Mouse (Mus musculus) MEL (cell line): ENCODE measurements at regions not wholly inside any gene's neighbourhood (a gene's known extent, or its start where the extent isn't known, plus 50 kb on each side); places are given as distances from the start of the nearest gene placed in this dataset.

Experiments used
- DNase-seq: peaks from one replicate; pipeline ENCODE4 v3.0.0; 2011; ENCODE audit warnings: low read depth, low spot score
- H3K27ac ChIP-seq: 2 replicates; pipeline ENCODE4 v1.5.1; 2012; ENCODE audit warnings: low read depth, mild to moderate bottlenecking, control low read depth, low read length, moderate library complexity; ENCODE audit not compliant: control insufficient read depth
- H3K27me3 ChIP-seq, 2 experiments: fragments of 150-350 bp in 1 of 2; sonication (generic) in 1 of 2; 2 replicates each; pipeline ENCODE4 v1.6.1; 2012; ENCODE audit warnings: low read length in 2 of 2, mild to moderate bottlenecking in 2 of 2, improper control_type of control experiment in 1 of 2, moderate library complexity in 1 of 2; ENCODE audit not compliant: insufficient read depth in 2 of 2, control insufficient read depth in 1 of 2
- H3K36me3 ChIP-seq, 2 experiments: 2 replicates each; pipeline ENCODE4 v1.6.1; 2012 to 2014; ENCODE audit warnings: low read length in 2 of 2, improper control_type of control experiment in 1 of 2, inconsistent platforms in 1 of 2, mild to moderate bottlenecking in 1 of 2; ENCODE audit not compliant: insufficient read depth in 2 of 2, control insufficient read depth in 1 of 2
- H3K4me1 ChIP-seq, 2 experiments: fragments of 150-350 bp in 1 of 2; sonication (generic) in 1 of 2; 2 replicates each; pipeline ENCODE4 v1.6.1; 2012; ENCODE audit warnings: low read length in 2 of 2, improper control_type of control experiment in 1 of 2, mild to moderate bottlenecking in 1 of 2; ENCODE audit not compliant: insufficient read depth in 2 of 2, control insufficient read depth in 1 of 2
- H3K4me3 ChIP-seq, 2 experiments: fragments of 150-350 bp in 1 of 2; sonication (generic) in 1 of 2; 2 replicates each; pipeline ENCODE4 v1.5.1; 2012; ENCODE audit warnings: low read depth in 2 of 2, low read length in 2 of 2, mild to moderate bottlenecking in 2 of 2, moderate library complexity in 2 of 2, control low read depth in 1 of 2, improper control_type of control experiment in 1 of 2; ENCODE audit not compliant: control insufficient read depth in 1 of 2, insufficient read depth in 1 of 2
- H3K79me2 ChIP-seq: 2 replicates; pipeline ENCODE4 v1.6.1; 2012; ENCODE audit warnings: mild to moderate bottlenecking, low read length, moderate library complexity; ENCODE audit not compliant: control insufficient read depth, poor library complexity, insufficient read depth
- H3K9ac ChIP-seq: 2 replicates; pipeline ENCODE4 v1.6.1; 2012; ENCODE audit warnings: low read depth, mild to moderate bottlenecking, control low read depth, low read length, moderate library complexity; ENCODE audit not compliant: control insufficient read depth, poor library complexity, severe bottlenecking
- H3K9me3 ChIP-seq: fragments of 150-350 bp; sonication (generic); replicated peaks from 2 replicates; pipeline ENCODE4 v1.6.1; 2012; ENCODE audit warnings: mild to moderate bottlenecking, low read length, improper control_type of control experiment, moderate library complexity; ENCODE audit not compliant: insufficient read depth
- CHD1 ChIP-seq: IDR thresholded peaks from 2 replicates; pipeline ENCODE4 v1.6.1; 2012; ENCODE audit warnings: low read depth, mild to moderate bottlenecking, inconsistent platforms, low read length, improper control_type of control experiment
- CTCF ChIP-seq, 3 experiments: IDR thresholded peaks in 2 of 3; conservative IDR thresholded peaks in 1 of 3; 2 replicates each; pipeline ENCODE4 v1.5.1; 2011 to 2012; ENCODE audit warnings: low read length in 3 of 3, low read depth in 2 of 3, mild to moderate bottlenecking in 2 of 3, improper control_type of control experiment in 1 of 3, inconsistent platforms in 1 of 3, mixed read lengths in 1 of 3, moderate library complexity in 1 of 3; ENCODE audit not compliant: control insufficient read depth in 1 of 3, insufficient read depth in 1 of 3, poor library complexity in 1 of 3, severe bottlenecking in 1 of 3
- ELF1 ChIP-seq: IDR thresholded peaks from 2 replicates; pipeline ENCODE4 v1.6.1; 2014; ENCODE audit warnings: low read depth, mild to moderate bottlenecking, inconsistent platforms, low read length, improper control_type of control experiment, moderate library complexity
- EP300 ChIP-seq, 2 experiments: IDR thresholded peaks; 2 replicates each; pipeline ENCODE4 v1.6.1; 2011; ENCODE audit warnings: improper control_type of control experiment in 2 of 2, low read length in 2 of 2, low read depth in 1 of 2, mild to moderate bottlenecking in 1 of 2
- GABPA ChIP-seq: IDR thresholded peaks from 2 replicates; pipeline ENCODE4 v1.6.1; 2012; ENCODE audit warnings: low read depth, mild to moderate bottlenecking, inconsistent platforms, low read length, improper control_type of control experiment, moderate library complexity
- MEF2A ChIP-seq: IDR thresholded peaks from 2 replicates; pipeline ENCODE4 v1.6.1; 2014; ENCODE audit warnings: low read depth, mild to moderate bottlenecking, inconsistent platforms, low read length, improper control_type of control experiment; ENCODE audit not compliant: poor library complexity, insufficient replicate concordance, severe bottlenecking; ENCODE audit errors: extremely low read depth
- MXI1 ChIP-seq: IDR thresholded peaks from 2 replicates; pipeline ENCODE4 v1.6.1; 2011; ENCODE audit warnings: mild to moderate bottlenecking, low read depth, low read length, improper control_type of control experiment
- NELFE ChIP-seq: IDR thresholded peaks from 2 replicates; pipeline ENCODE4 v1.6.1; 2011; ENCODE audit warnings: low read depth, low read length, improper control_type of control experiment
- NRF1 ChIP-seq: IDR thresholded peaks from 2 replicates; pipeline ENCODE4 v1.6.1; 2014; ENCODE audit warnings: low read depth, mild to moderate bottlenecking, inconsistent platforms, low read length, improper control_type of control experiment, moderate library complexity; ENCODE audit not compliant: poor library complexity, insufficient read depth, severe bottlenecking
- RCOR1 ChIP-seq: IDR thresholded peaks from 2 replicates; pipeline ENCODE4 v1.6.1; 2012; ENCODE audit warnings: low read depth, mild to moderate bottlenecking, inconsistent platforms, low read length, improper control_type of control experiment
- UBTF ChIP-seq: IDR thresholded peaks from 2 replicates; pipeline ENCODE4 v1.6.1; 2012; ENCODE audit warnings: low read depth, mild to moderate bottlenecking, inconsistent platforms, low read length, improper control_type of control experiment, moderate library complexity, borderline replicate concordance; ENCODE audit not compliant: insufficient read depth
- USF1 ChIP-seq: IDR thresholded peaks from 2 replicates; pipeline ENCODE4 v1.6.1; 2014; ENCODE audit warnings: low read depth, mild to moderate bottlenecking, inconsistent platforms, low read length, improper control_type of control experiment, moderate library complexity
- USF2 ChIP-seq, 2 experiments: IDR thresholded peaks; 2 replicates each; pipeline ENCODE4 v1.6.1; 2011 to 2012; ENCODE audit warnings: improper control_type of control experiment in 2 of 2, low read length in 2 of 2, borderline replicate concordance in 1 of 2, inconsistent platforms in 1 of 2, low read depth in 1 of 2, mild to moderate bottlenecking in 1 of 2; ENCODE audit not compliant: insufficient read depth in 1 of 2
- ZC3H11A ChIP-seq: IDR thresholded peaks from 2 replicates; pipeline ENCODE4 v1.6.1; 2012; ENCODE audit warnings: low read depth, mild to moderate bottlenecking, inconsistent platforms, low read length, improper control_type of control experiment
- ZKSCAN1 ChIP-seq: IDR thresholded peaks from 2 replicates; pipeline ENCODE4 v1.6.1; 2012; ENCODE audit warnings: low read depth, mild to moderate bottlenecking, inconsistent platforms, low read length, improper control_type of control experiment, moderate library complexity

GRCm38 (mm10) chr2:117021787-117022186, 99.4 kb upstream of the Spred1 start:
- TF ChIP-seq ELF1, result no peak
- TF ChIP-seq CTCF (IDR thresholded peaks at IDR 0.05 in 2 of 3, conservative IDR thresholded peaks at IDR 0.05 in 1 of 3; ENCODE audit: control insufficient read depth in 1 of 3, insufficient read depth in 1 of 3, low read depth in 2 of 3, low read length in 3 of 3, poor library complexity in 1 of 3, severe bottlenecking in 1 of 3), result no peak
- TF ChIP-seq UBTF, result no peak
- TF ChIP-seq CHD1, result no peak
- TF ChIP-seq ZC3H11A, result no peak
- TF ChIP-seq NRF1, result no peak
- H3K27me3 ChIP-seq, result no peaks in the 10 kb centered on the region; a peak in 2 of 4 replicates
- H3K36me3 ChIP-seq, result no peaks in the 10 kb centered on the region
- DNase-seq, result no peak
- H3K4me3 ChIP-seq, result no peak overlapping the region
- H3K9ac ChIP-seq, result no peak overlapping the region
- no peaks in the 10 kb centered on the region for H3K9me3 ChIP-seq
- no peaks in the 10 kb centered on the region for H3K4me1 ChIP-seq
- H3K79me2 ChIP-seq, result no peaks in the 10 kb centered on the region
- H3K27ac ChIP-seq, result no peak overlapping the region

- DNase-seq, result no peak
- H3K4me1 ChIP-seq, result no peaks in the 10 kb centered on the region
- no peak overlapping the region for H3K27ac ChIP-seq
- H3K9me3 ChIP-seq, result no peaks in the 10 kb centered on the region
- H3K4me3 ChIP-seq, result no peak overlapping the region
- TF ChIP-seq NRF1, result no peak
- no peak for TF ChIP-seq NELFE
- no peak for TF ChIP-seq USF2 (IDR thresholded peaks at IDR 0.05; ENCODE audit: borderline replicate concordance in 1 of 2, insufficient read depth in 1 of 2, low read depth in 1 of 2, low read length in 2 of 2)
- no peak for TF ChIP-seq EP300 (IDR thresholded peaks at IDR 0.05; ENCODE audit: low read depth in 1 of 2, low read length in 2 of 2)
- TF ChIP-seq MEF2A, result no peak
- H3K9ac ChIP-seq, result no peak overlapping the region
- no peaks in the 10 kb centered on the region; a peak in 2 of 4 replicates for H3K27me3 ChIP-seq
- no peaks in the 10 kb centered on the region for H3K79me2 ChIP-seq
- H3K36me3 ChIP-seq, result no peaks in the 10 kb centered on the region
Observed at GRCm38 (mm10) chr2:117023436-117023835, 97.7 kb upstream of the Spred1 start.

- no peaks in the 10 kb centered on the region for H3K79me2 ChIP-seq
- TF ChIP-seq USF1 (no peak), GABPA (no peak), MEF2A (no peak), RCOR1 (no peak), MXI1 (no peak), ZKSCAN1 (no peak)
- TF ChIP-seq, all 39 proteins: peak for 0
- H3K36me3 ChIP-seq, result no peaks in the 10 kb centered on the region
- no peaks in the 10 kb centered on the region for H3K9me3 ChIP-seq
- no peak for DNase-seq
- no peaks in the 10 kb centered on the region for H3K4me1 ChIP-seq
- H3K27ac ChIP-seq, result no peak overlapping the region
- H3K27me3 ChIP-seq, result no peaks in the 10 kb centered on the region; a peak in 1 of 4 replicates
- H3K4me3 ChIP-seq, result no peak overlapping the region
- H3K9ac ChIP-seq, result no peak overlapping the region
Observed at GRCm38 (mm10) chr2:117027071-117027470, 94.1 kb upstream of the Spred1 start.
